Mouse (Mus musculus) mature B cell (primary cell): ENCODE results near the gene Ppme1.

Experiments used
- in situ Hi-C: fragments of 300-500 bp; cut with MboI; formaldehyde crosslinking; loops from 2 replicates; pipeline ENCODE4 v1.14.3; 2019

The Ppme1 gene

GRCm38 (mm10) chr7:100371495-100372451 lies at the start of gene Ppme1, which contains the start of gene C2cd3:
Gene Ppme1, minus strand, starts transcription at chr7:100372307.
Gene C2cd3, plus strand, starts transcription at chr7:100372233.
- in situ Hi-C loops: no loop called here

- in situ Hi-C loops: no loop called here
Observed at GRCm38 (mm10) chr7:100408684-100409083, 36.6 kb upstream of the Ppme1 start.

GRCm38 (mm10) chr7:100407677-100408076 lies 35.6 kb upstream of the Ppme1 start:
- in situ Hi-C loops: no loop called here

- in situ Hi-C loops: no loop called here
Observed at GRCm38 (mm10) chr7:100402715-100403114, 30.6 kb upstream of the Ppme1 start.

GRCm38 (mm10) chr7:100400899-100401539 lies 28.9 kb upstream of the Ppme1 start:
- in situ Hi-C loops: no loop called here

- in situ Hi-C loops: no loop called here
Observed at GRCm38 (mm10) chr7:100399231-100399913, 27.3 kb upstream of the Ppme1 start.

GRCm38 (mm10) chr7:100392265-100392664 lies 20.2 kb upstream of the Ppme1 start:
- in situ Hi-C loops: no loop called here

- in situ Hi-C loops: no loop called here
Observed at GRCm38 (mm10) chr7:100390166-100390565, 18.1 kb upstream of the Ppme1 start.

- in situ Hi-C loops: no loop called here
Observed at GRCm38 (mm10) chr7:100388174-100388573, 16.1 kb upstream of the Ppme1 start.

GRCm38 (mm10) chr7:100383207-100383606 lies 11.1 kb upstream of the Ppme1 start:
- in situ Hi-C loops: no loop called here

- in situ Hi-C loops: no loop called here
Observed at GRCm38 (mm10) chr7:100381161-100381560, 9.1 kb upstream of the Ppme1 start.

GRCm38 (mm10) chr7:100378257-100378656 lies 6.2 kb upstream of the Ppme1 start:
- in situ Hi-C loops: no loop called here

- in situ Hi-C loops: no loop called here
Observed at GRCm38 (mm10) chr7:100372452-100372980, 409 bp upstream of the Ppme1 start.

- in situ Hi-C loops: no loop called here
Observed at GRCm38 (mm10) chr7:100364888-100365287, 7.2 kb downstream of the Ppme1 start.

- in situ Hi-C loops: no loop called here
Observed at GRCm38 (mm10) chr7:100363162-100363561, 8.9 kb downstream of the Ppme1 start.

- in situ Hi-C loops: no loop called here
Observed at GRCm38 (mm10) chr7:100357856-100358255, 14.3 kb downstream of the Ppme1 start.

- in situ Hi-C loops: no loop called here
Observed at GRCm38 (mm10) chr7:100356768-100357167, 15.3 kb downstream of the Ppme1 start.

GRCm38 (mm10) chr7:100356324-100356723 lies 15.8 kb downstream of the Ppme1 start:
- in situ Hi-C loops: no loop called here

- in situ Hi-C loops: no loop called here
Observed at GRCm38 (mm10) chr7:100354984-100355383, 17.1 kb downstream of the Ppme1 start.

GRCm38 (mm10) chr7:100335921-100336320 lies 36.2 kb downstream of the Ppme1 start:
- in situ Hi-C loops: no loop called here

- in situ Hi-C loops: no loop called here
Observed at GRCm38 (mm10) chr7:100331269-100331668, 40.8 kb downstream of the Ppme1 start.

GRCm38 (mm10) chr7:100328636-100329035 lies 43.5 kb downstream of the Ppme1 start:
- in situ Hi-C loops: no loop called here
